Mouse (Mus musculus): Measurements from ENCODE around the gene Nol3. TPM values are rescaled to one million over a fixed set of nuclear protein-coding genes. Genes with fewer than 3 reads are reported as not detected.

The Nol3 gene
- polyA plus RNA-seq, 1 experiment from 2014 or later, result 1.2 TPM

GRCm38 (mm10) chr8:105253766-105254151 is 22.2 kb upstream of the Nol3 start:
- Histone ChIP-seq H3K4me3 (ENCODE audit: low read length) (peak overlapping the region; percentile 64), H3K9me3 (ENCODE audit: low read length) (no peaks in the 10 kb centered on the region), H3K27ac (ENCODE audit: low read length) (no peak overlapping the region), H3K4me2 (replicated peaks; ENCODE audit: low read depth, low read length) (peak overlapping the region; percentile 97), H3K36me3 (ENCODE audit: insufficient read depth, low read length) (peaks cover 34% of the 10 kb centered on the region), H3K4me1 (ENCODE audit: insufficient read depth, low read length) (peaks cover 15% of the 10 kb centered on the region), H3K9ac (replicated peaks; ENCODE audit: low read length) (peak overlapping the region; percentile 47), H3K27me3 (ENCODE audit: insufficient read depth, low read length) (peaks cover 24% of the 10 kb centered on the region)
- WGBS, result 35% methylated on average over 20 of the region's 20 CpGs
- ATAC-seq (ENCODE audit: low FRiP score, low TSS enrichment), result peak; percentile 40; the same call in 1 of the 2 replicates

- Histone ChIP-seq H3K4me1 (ENCODE audit: insufficient read depth, low read length) (peaks cover 21% of the 10 kb centered on the region), H3K27ac (ENCODE audit: low read length) (peak overlapping the region; percentile 68), H3K4me2 (replicated peaks; ENCODE audit: low read depth, low read length) (peak overlapping the region; percentile 97), H3K27me3 (ENCODE audit: insufficient read depth, low read length) (peaks cover 30% of the 10 kb centered on the region), H3K9ac (replicated peaks; ENCODE audit: low read length) (peak overlapping the region; percentile 73), H3K4me3 (ENCODE audit: low read length) (peak overlapping the region; percentile 64), H3K9me3 (ENCODE audit: low read length) (no peaks in the 10 kb centered on the region), H3K36me3 (ENCODE audit: insufficient read depth, low read length) (peaks cover 31% of the 10 kb centered on the region)
- WGBS, result under 1% methylated on average over 71 of the region's 74 CpGs
- peak; percentile 86 for ATAC-seq (ENCODE audit: low FRiP score, low TSS enrichment)
Observed at GRCm38 (mm10) chr8:105254152-105254965, 21.6 kb upstream of the Nol3 start.

- H3K4me1 ChIP-seq (ENCODE audit: insufficient read depth, low read length), result peaks cover 26% of the 10 kb centered on the region
- peak; percentile 74 for ATAC-seq (ENCODE audit: low FRiP score, low TSS enrichment)
- peak within 1 kb of the TSS; percentile 97 for H3K4me2 ChIP-seq (replicated peaks; ENCODE audit: low read depth, low read length)
- H3K9me3 ChIP-seq (ENCODE audit: low read length), result no peaks in the 10 kb centered on the region
- peak within 1 kb of the TSS; percentile 64 for H3K4me3 ChIP-seq (ENCODE audit: low read length)
- peaks cover 34% of the 10 kb centered on the region for H3K27me3 ChIP-seq (ENCODE audit: insufficient read depth, low read length)
- peak within 1 kb of the TSS; percentile 73 for H3K9ac ChIP-seq (replicated peaks; ENCODE audit: low read length)
- 2% methylated on average over 14 of the region's 14 CpGs for WGBS
- peaks cover 26% of the 10 kb centered on the region for H3K36me3 ChIP-seq (ENCODE audit: insufficient read depth, low read length)
- H3K27ac ChIP-seq (ENCODE audit: low read length), result peak within 1 kb of the TSS; percentile 68
Observed at GRCm38 (mm10) chr8:105254966-105255350, 21.0 kb upstream of the Nol3 start, which contains the start of gene B3gnt9. TSS of gene B3gnt9 (minus strand) at chr8:105255153.

- Histone ChIP-seq H3K4me3 (ENCODE audit: low read length) (no peak overlapping the region), H3K4me1 (ENCODE audit: insufficient read depth, low read length) (peaks cover 27% of the 10 kb centered on the region), H3K4me2 (replicated peaks; ENCODE audit: low read depth, low read length) (no peak overlapping the region), H3K9ac (replicated peaks; ENCODE audit: low read length) (no peak overlapping the region), H3K27ac (ENCODE audit: low read length) (no peak overlapping the region), H3K36me3 (ENCODE audit: insufficient read depth, low read length) (0 out of 2 replicates have a peak, but pooled peaks cover 3% of the 10 kb centered on the region), H3K27me3 (ENCODE audit: insufficient read depth, low read length) (peaks cover 56% of the 10 kb centered on the region), H3K9me3 (ENCODE audit: low read length) (peaks cover 3% of the 10 kb centered on the region; the same call in 1 of the 2 replicates)
- 63% methylated on average over 7 of the region's 7 CpGs for WGBS
- no peak for ATAC-seq (ENCODE audit: low FRiP score, low TSS enrichment)
Observed at GRCm38 (mm10) chr8:105257318-105258114, 18.4 kb upstream of the Nol3 start.

- peak overlapping the region; percentile 44 for H3K4me3 ChIP-seq (ENCODE audit: low read length)
- peak; percentile 37; the same call in 1 of the 2 replicates for ATAC-seq (ENCODE audit: low FRiP score, low TSS enrichment)
- H3K9me3 ChIP-seq (ENCODE audit: low read length), result peaks cover 3% of the 10 kb centered on the region; the same call in 1 of the 2 replicates
- H3K27me3 ChIP-seq (ENCODE audit: insufficient read depth, low read length), result peaks cover 65% of the 10 kb centered on the region
- H3K36me3 ChIP-seq (ENCODE audit: insufficient read depth, low read length), result no peaks in the 10 kb centered on the region
- peaks cover 26% of the 10 kb centered on the region for H3K4me1 ChIP-seq (ENCODE audit: insufficient read depth, low read length)
- H3K27ac ChIP-seq (ENCODE audit: low read length), result no peak overlapping the region
- H3K4me2 ChIP-seq (replicated peaks; ENCODE audit: low read depth, low read length), result peak overlapping the region; percentile 73
- 2% methylated on average over 55 of the region's 55 CpGs for WGBS
- peak overlapping the region; percentile 48 for H3K9ac ChIP-seq (replicated peaks; ENCODE audit: low read length)
Observed at GRCm38 (mm10) chr8:105258911-105259720, 16.8 kb upstream of the Nol3 start.

GRCm38 (mm10) chr8:105259721-105260320 is 16.1 kb upstream of the Nol3 start:
- Histone ChIP-seq H3K9me3 (ENCODE audit: low read length) (peaks cover 3% of the 10 kb centered on the region; the same call in 1 of the 2 replicates), H3K4me1 (ENCODE audit: insufficient read depth, low read length) (peaks cover 26% of the 10 kb centered on the region), H3K36me3 (ENCODE audit: insufficient read depth, low read length) (no peaks in the 10 kb centered on the region), H3K4me3 (ENCODE audit: low read length) (peak overlapping the region; percentile 44), H3K27me3 (ENCODE audit: insufficient read depth, low read length) (peaks cover 65% of the 10 kb centered on the region), H3K27ac (ENCODE audit: low read length) (no peak overlapping the region), H3K9ac (replicated peaks; ENCODE audit: low read length) (peak overlapping the region; percentile 48), H3K4me2 (replicated peaks; ENCODE audit: low read depth, low read length) (peak overlapping the region; percentile 73)
- 4% methylated on average over 30 of the region's 30 CpGs for WGBS
- peak; percentile 32; the same call in 1 of the 2 replicates for ATAC-seq (ENCODE audit: low FRiP score, low TSS enrichment)

- H3K4me3 ChIP-seq (ENCODE audit: low read length), result no peak overlapping the region
- peaks cover 71% of the 10 kb centered on the region for H3K27me3 ChIP-seq (ENCODE audit: insufficient read depth, low read length)
- peaks cover 3% of the 10 kb centered on the region; the same call in 1 of the 2 replicates for H3K9me3 ChIP-seq (ENCODE audit: low read length)
- ATAC-seq (ENCODE audit: low FRiP score, low TSS enrichment), result no peak
- no peaks in the 10 kb centered on the region for H3K36me3 ChIP-seq (ENCODE audit: insufficient read depth, low read length)
- no peak overlapping the region; the same call in 1 of the 2 replicates for H3K4me2 ChIP-seq (replicated peaks; ENCODE audit: low read depth, low read length)
- H3K9ac ChIP-seq (replicated peaks; ENCODE audit: low read length), result no peak overlapping the region
- H3K4me1 ChIP-seq (ENCODE audit: insufficient read depth, low read length), result peaks cover 30% of the 10 kb centered on the region
- H3K27ac ChIP-seq (ENCODE audit: low read length), result no peak overlapping the region
- WGBS, result 65% methylated on average over 7 of the region's 7 CpGs
Observed at GRCm38 (mm10) chr8:105260371-105261099, 15.4 kb upstream of the Nol3 start.

DNA sequence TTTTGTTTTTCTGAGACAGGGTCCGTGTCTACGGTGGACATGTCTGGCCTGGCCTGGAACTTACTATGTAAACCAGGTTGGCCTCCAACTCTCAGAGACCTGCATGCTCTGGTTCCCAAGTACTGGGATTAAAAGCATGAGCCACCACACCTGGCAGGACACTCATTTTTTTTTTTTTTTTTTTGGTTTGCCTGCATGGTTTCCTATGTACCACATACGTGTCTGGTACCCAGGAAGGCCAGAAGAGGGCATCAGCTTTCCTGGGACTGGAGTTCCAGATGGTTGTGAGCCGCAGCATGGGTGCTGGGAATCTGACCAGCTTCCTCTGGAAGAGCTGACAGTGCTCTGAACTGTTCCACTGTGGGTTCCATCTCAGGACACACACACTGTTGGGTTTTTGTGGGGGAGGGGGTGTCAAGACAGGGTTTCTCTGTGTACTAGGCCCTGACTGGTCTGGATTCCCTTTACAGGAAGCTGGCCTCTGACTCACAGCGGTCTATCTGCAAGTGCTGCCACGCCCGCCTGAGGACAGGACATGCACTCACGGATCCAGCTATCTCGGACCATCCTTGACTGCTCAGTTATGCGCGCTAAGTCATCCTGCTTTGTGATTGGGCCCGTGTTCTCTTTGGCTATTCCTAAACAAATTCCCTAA is 14.5 kb upstream of the Nol3 start:
- Histone ChIP-seq H3K27me3 (ENCODE audit: insufficient read depth, low read length) (peaks cover 72% of the 10 kb centered on the region), H3K36me3 (ENCODE audit: insufficient read depth, low read length) (no peaks in the 10 kb centered on the region), H3K9ac (replicated peaks; ENCODE audit: low read length) (no peak overlapping the region), H3K4me1 (ENCODE audit: insufficient read depth, low read length) (peaks cover 30% of the 10 kb centered on the region), H3K4me2 (replicated peaks; ENCODE audit: low read depth, low read length) (no peak overlapping the region), H3K27ac (ENCODE audit: low read length) (no peak overlapping the region), H3K4me3 (ENCODE audit: low read length) (no peak overlapping the region), H3K9me3 (ENCODE audit: low read length) (peaks cover 3% of the 10 kb centered on the region; the same call in 1 of the 2 replicates)
- no peak for ATAC-seq (ENCODE audit: low FRiP score, low TSS enrichment)
- WGBS, result 82% methylated on average over 12 of the region's 12 CpGs
